ENCODE assay signal across 8 mouse cellular contexts in genomic region chr8:105254966-105255350, GRCm38 (mm10). TPM values are rescaled to one million over a fixed set of nuclear protein-coding genes. Genes with fewer than 3 reads are reported as not detected.
DNase-seq lines count a peak whose midpoint lies in the region; ATAC-seq and TF ChIP-seq lines count a peak whose summit lies in the region.

Gene B3gnt9 (minus strand): TSS chr8:105255153.

- no peak for TF ChIP-seq POLR2A in spleen, adult 2 months (IDR thresholded peaks at IDR 0.05; ENCODE audit: low read depth, low read length)

- peak; percentile 73 for ATAC-seq in erythroblast, adult 5-6 weeks (replicated peaks; ENCODE audit: low FRiP score, poor library complexity, severe bottlenecking)
- peak; percentile 54 for ATAC-seq in heart, embryonic 15.5 days (replicated peaks; ENCODE audit: insufficient number of reproducible peaks, insufficient read depth, low FRiP score, low read depth)
- ATAC-seq in kidney, postnatal 0 days (replicated peaks; ENCODE audit: low FRiP score, low read depth) = peak; percentile 45

- H3K4me3 ChIP-seq in heart, embryonic 15.5 days = peak within 1 kb of the TSS; percentile 60
- peak within 1 kb of the TSS; percentile 62 for H3K4me3 ChIP-seq in kidney, postnatal 0 days (replicated peaks; ENCODE audit: low read depth, low read length)
- peak within 1 kb of the TSS; percentile 57 for H3K4me3 ChIP-seq in spleen, adult 2 months (ENCODE audit: extremely low read depth, insufficient read depth, insufficient read length)

- H3K9me3 ChIP-seq in heart, embryonic 15.5 days (replicated peaks) = no peaks in the 10 kb centered on the region
- no peaks in the 10 kb centered on the region for H3K9me3 ChIP-seq in kidney, postnatal 0 days (replicated peaks; ENCODE audit: low read length)

- H3K27me3 ChIP-seq in heart, embryonic 15.5 days = peaks cover 32% of the 10 kb centered on the region
- 0 out of 2 replicates have a peak, but pooled peaks cover 8% of the 10 kb centered on the region for H3K27me3 ChIP-seq in kidney, postnatal 0 days (ENCODE audit: insufficient read depth, low read length)
- H3K27me3 ChIP-seq in spleen, adult 2 months (ENCODE audit: control insufficient read depth, insufficient read depth, low read length) = no peaks in the 10 kb centered on the region

- 2% methylated on average over 14 of the region's 14 CpGs for WGBS in heart, embryonic 15.5 days
- 1% methylated on average over 14 of the region's 14 CpGs for WGBS in kidney, postnatal 0 days
- under 1% methylated on average over 14 of the region's 14 CpGs for WGBS in spleen, adult 2 months

- H3K4me1 ChIP-seq in heart, embryonic 15.5 days (replicated peaks) = peaks cover 39% of the 10 kb centered on the region
- peaks cover 18% of the 10 kb centered on the region; the same call in 1 of the 2 replicates for H3K4me1 ChIP-seq in kidney, postnatal 0 days (replicated peaks; ENCODE audit: insufficient read depth, low read length)
- peaks cover 22% of the 10 kb centered on the region for H3K4me1 ChIP-seq in spleen, adult 2 months (ENCODE audit: control insufficient read depth, insufficient read depth, insufficient read length)

- peak within 1 kb of the TSS; percentile 65 for H3K9ac ChIP-seq in heart, embryonic 15.5 days
- peak within 1 kb of the TSS; percentile 61 for H3K9ac ChIP-seq in kidney, postnatal 0 days (ENCODE audit: low read depth, low read length)

- peak; percentile 81 for DNase-seq in A20 (ENCODE audit: low read depth, low spot score)
- peak; percentile 42 for DNase-seq in MEL-GATA-1-ER (ENCODE audit: extremely low read depth, low read depth)
- DNase-seq in kidney, postnatal 0 days (ENCODE audit: low spot score) = peak; percentile 62
- peak; percentile 78 for DNase-seq in lung, postnatal 36 days
- no peak for DNase-seq in spleen, adult 2 months (ENCODE audit: low read depth in 1 of 2, low spot score in 2 of 2)
- no peak for DNase-seq in frontal cortex, postnatal 36 days (ENCODE audit: low spot score in 2 of 2)

- peaks cover 20% of the 10 kb centered on the region for H3K36me3 ChIP-seq in heart, embryonic 15.5 days
- H3K36me3 ChIP-seq in kidney, postnatal 0 days (ENCODE audit: insufficient read depth, low read length) = peaks cover 22% of the 10 kb centered on the region; the same call in 1 of the 2 replicates
- peaks cover 17% of the 10 kb centered on the region for H3K36me3 ChIP-seq in spleen, adult 2 months (ENCODE audit: control insufficient read depth, insufficient read depth, low read length)

- peak within 1 kb of the TSS; percentile 93 for H3K4me2 ChIP-seq in heart, embryonic 15.5 days
- peak within 1 kb of the TSS; percentile 98 for H3K4me2 ChIP-seq in kidney, postnatal 0 days (ENCODE audit: low read length)

- H3K27ac ChIP-seq in heart, embryonic 15.5 days = peak within 1 kb of the TSS; percentile 74
- H3K27ac ChIP-seq in kidney, postnatal 0 days = peak within 1 kb of the TSS; percentile 50
- H3K27ac ChIP-seq in spleen, adult 2 months (ENCODE audit: insufficient read depth, low read length) = peak within 1 kb of the TSS; percentile 66

- TF ChIP-seq CTCF in kidney, postnatal 0 days (IDR thresholded peaks at IDR 0.05; ENCODE audit: low read depth) = no peak
- TF ChIP-seq CTCF in spleen, adult 2 months (IDR thresholded peaks at IDR 0.05; ENCODE audit: extremely low read depth, insufficient read depth, insufficient read length, insufficient replicate concordance) = no peak

RNA-seq across cellular contexts. Expression of gene B3gnt9, which starts in this region (rescaled TPM):
- not detected in 2 replicates for total RNA-seq in erythroblast, adult 5-6 weeks (2015; ENCODE audit: low replicate concordance)
- total RNA-seq in erythroblast, adult 5-6 weeks (2017; ENCODE audit: low replicate concordance) = 0.09 TPM in 1 of 2 replicates, not detected in the other
- polyA plus RNA-seq in heart, embryonic 15.5 days (2015; fragmentation: Nextera tagmentation; extraction: Ambion mirVana) = 13.6 and 17.6 TPM in 2 replicates
- 7.5 and 7.7 TPM in 2 replicates for polyA plus RNA-seq in kidney, postnatal 0 days (2015; fragmentation: Nextera tagmentation; extraction: Ambion mirVana)
- 11.5 and 12.0 TPM in 2 replicates for polyA plus RNA-seq in spleen, adult 2 months (2012; rRNA removed)

Comparison
In these comparisons a context has a peak if more than half of its experiments do, and no peak if none do; other contexts are left out.
1. Peak in ATAC-seq in erythroblast, adult 5-6 weeks; RNA of the gene not detected or under 1 TPM.
2. DNase-seq: peak in A20 (single experiment), MEL-GATA-1-ER (single experiment), kidney, postnatal 0 days (single experiment) and lung, postnatal 36 days (single experiment); none in spleen, adult 2 months (0 of 2) and frontal cortex, postnatal 36 days (0 of 2).
3. Peak in every context shown above with its lines, with median percentiles within 50 percentile points of each other: ATAC-seq, H3K27ac ChIP-seq and H3K4me3 ChIP-seq.